Mouse (Mus musculus) liver, embryonic 12.5 days (tissue): Measurements from ENCODE around the gene Sun2. TPM values are rescaled to one million over a fixed set of nuclear protein-coding genes. Genes with fewer than 3 reads are reported as not detected.
A peak's percentile ranks its signal among the peaks of the same experiment; 100 is the strongest.

ENCODE experiments used
- ATAC-seq: fragments of 200-750 bp; cut with Nextera tagmentation; 2 replicates; pipeline ENCODE4 v1.8.0; 2017; ENCODE audit warnings: moderate number of reproducible peaks, mild to moderate bottlenecking, moderate library complexity
- H3K27ac ChIP-seq: fragments of 300-500 bp; sonication (generic); 2 replicates; pipeline ENCODE4 v1.5.1; 2016; ENCODE audit warnings: mild to moderate bottlenecking
- H3K27me3 ChIP-seq: fragments of 300-500 bp; sonication (generic); replicated peaks from 2 replicates; pipeline ENCODE4 v1.6.1; 2016; ENCODE audit warnings: mild to moderate bottlenecking, moderate library complexity
- H3K36me3 ChIP-seq: fragments of 300-500 bp; sonication (generic); 2 replicates; pipeline ENCODE4 v1.6.1; 2016; ENCODE audit warnings: mild to moderate bottlenecking, moderate library complexity
- H3K4me1 ChIP-seq: fragments of 300-500 bp; sonication (generic); 2 replicates; pipeline ENCODE4 v1.6.1; 2016
- H3K4me2 ChIP-seq: fragments of 300-500 bp; sonication (generic); 2 replicates; pipeline ENCODE4 v1.6.1; 2016; ENCODE audit warnings: mild to moderate bottlenecking, moderate library complexity
- H3K4me3 ChIP-seq: fragments of 300-500 bp; sonication (generic); 2 replicates; pipeline ENCODE4 v1.5.1; 2016; ENCODE audit warnings: mild to moderate bottlenecking, moderate library complexity
- H3K9ac ChIP-seq: fragments of 300-500 bp; sonication (generic); 2 replicates; pipeline ENCODE4 v1.6.1; 2016; ENCODE audit warnings: mild to moderate bottlenecking, moderate library complexity
- H3K9me3 ChIP-seq: fragments of 300-500 bp; sonication (generic); replicated peaks from 2 replicates; pipeline ENCODE4 v1.6.1; 2016; ENCODE audit warnings: mild to moderate bottlenecking, moderate library complexity
- WGBS: fragments of 180-500 bp; shearing (Covaris S2); methylation state at CpG from one replicate; pipeline ENCODE4 v1.1.7; 2016; ENCODE audit not compliant: insufficient replicate concordance; 5-methylcytosine and 5-hydroxymethylcytosine counted together
- polyA plus RNA-seq: library from polyadenylated mRNA; unstranded; fragments of >200 nt; fragmentation: Nextera tagmentation; extraction: Ambion mirVana; gene quantifications from 2 replicates; pipeline ENCODE4 v1.2.1, GENCODE M21; 2016

Gene Sun2
- polyA plus RNA-seq, 1 experiment from 2014 or later = 2.9 TPM

- 47% methylated on average over 4 of the region's 4 CpGs for WGBS
- Histone ChIP-seq H3K36me3 (no peaks in the 10 kb centered on the region), H3K4me1 (no peaks in the 10 kb centered on the region; the same call in 1 of the 2 replicates), H3K9me3 (no peaks in the 10 kb centered on the region), H3K4me2 (no peak overlapping the region), H3K27ac (no peak overlapping the region), H3K27me3 (no peaks in the 10 kb centered on the region), H3K4me3 (no peak overlapping the region), H3K9ac (no peak overlapping the region)
- ATAC-seq = no peak
These were observed 11.5 kb upstream of the Sun2 start for GRCm38 (mm10) chr15:79753873-79754272.

GRCm38 (mm10) chr15:79753420-79753752, 11.1 kb upstream of the Sun2 start:
- no peaks in the 10 kb centered on the region for H3K27me3 ChIP-seq
- H3K4me1 ChIP-seq = no peaks in the 10 kb centered on the region; the same call in 1 of the 2 replicates
- no peaks in the 10 kb centered on the region for H3K36me3 ChIP-seq
- WGBS = 77% methylated on average over 3 of the region's 3 CpGs
- H3K4me3 ChIP-seq = no peak overlapping the region
- H3K9ac ChIP-seq = no peak overlapping the region
- ATAC-seq = no peak
- no peak overlapping the region for H3K4me2 ChIP-seq
- H3K27ac ChIP-seq = no peak overlapping the region
- no peaks in the 10 kb centered on the region for H3K9me3 ChIP-seq

GRCm38 (mm10) chr15:79752742-79753419, 10.5 kb upstream of the Sun2 start:
- no peak overlapping the region for H3K27ac ChIP-seq
- H3K27me3 ChIP-seq = 0 out of 2 replicates have a peak, but pooled peaks cover 3% of the 10 kb centered on the region
- H3K4me1 ChIP-seq = no peaks in the 10 kb centered on the region; the same call in 1 of the 2 replicates
- no peaks in the 10 kb centered on the region for H3K9me3 ChIP-seq
- no peak overlapping the region for H3K9ac ChIP-seq
- no peak for ATAC-seq
- no peak overlapping the region for H3K4me3 ChIP-seq
- 20% methylated on average over 11 of the region's 11 CpGs for WGBS
- no peaks in the 10 kb centered on the region for H3K36me3 ChIP-seq
- H3K4me2 ChIP-seq = no peak overlapping the region

GRCm38 (mm10) chr15:79751772-79752171, 9.4 kb upstream of the Sun2 start:
- Histone ChIP-seq H3K9ac (no peak overlapping the region), H3K4me2 (no peak overlapping the region), H3K27ac (no peak overlapping the region), H3K4me1 (no peaks in the 10 kb centered on the region; the same call in 1 of the 2 replicates), H3K36me3 (no peaks in the 10 kb centered on the region), H3K4me3 (no peak overlapping the region), H3K9me3 (no peaks in the 10 kb centered on the region), H3K27me3 (0 out of 2 replicates have a peak, but pooled peaks cover 3% of the 10 kb centered on the region)
- 67% methylated on average over 17 of the region's 17 CpGs for WGBS
- ATAC-seq = no peak

- no peak overlapping the region for H3K4me3 ChIP-seq
- no peak overlapping the region for H3K27ac ChIP-seq
- no peak for ATAC-seq
- WGBS = 74% methylated on average over 8 of the region's 8 CpGs
- H3K36me3 ChIP-seq = no peaks in the 10 kb centered on the region
- H3K27me3 ChIP-seq = 0 out of 2 replicates have a peak, but pooled peaks cover 3% of the 10 kb centered on the region
- no peak overlapping the region for H3K9ac ChIP-seq
- no peak overlapping the region for H3K4me2 ChIP-seq
- H3K9me3 ChIP-seq = no peaks in the 10 kb centered on the region
- H3K4me1 ChIP-seq = no peaks in the 10 kb centered on the region; the same call in 1 of the 2 replicates
These were observed 7.9 kb upstream of the Sun2 start for GRCm38 (mm10) chr15:79750266-79750665.

GRCm38 (mm10) chr15:79749162-79749561, 6.8 kb upstream of the Sun2 start:
- Histone ChIP-seq H3K36me3 (no peaks in the 10 kb centered on the region), H3K9ac (no peak overlapping the region), H3K4me3 (no peak overlapping the region), H3K4me2 (no peak overlapping the region), H3K27ac (no peak overlapping the region), H3K27me3 (0 out of 2 replicates have a peak, but pooled peaks cover 4% of the 10 kb centered on the region), H3K4me1 (no peaks in the 10 kb centered on the region; the same call in 1 of the 2 replicates), H3K9me3 (no peaks in the 10 kb centered on the region)
- WGBS = 73% methylated on average over 7 of the region's 7 CpGs
- no peak for ATAC-seq

GRCm38 (mm10) chr15:79747998-79748397, 5.7 kb upstream of the Sun2 start:
- Histone ChIP-seq H3K4me1 (peaks cover 4% of the 10 kb centered on the region), H3K4me2 (no peak overlapping the region), H3K9me3 (no peaks in the 10 kb centered on the region), H3K9ac (no peak overlapping the region), H3K36me3 (no peaks in the 10 kb centered on the region), H3K27me3 (0 out of 2 replicates have a peak, but pooled peaks cover 6% of the 10 kb centered on the region), H3K27ac (no peak overlapping the region), H3K4me3 (no peak overlapping the region)
- no peak for ATAC-seq
- WGBS = 57% methylated on average over 11 of the region's 11 CpGs

- no peaks in the 10 kb centered on the region for H3K36me3 ChIP-seq
- H3K4me2 ChIP-seq = no peak overlapping the region
- H3K4me1 ChIP-seq = peaks cover 18% of the 10 kb centered on the region
- no peak for ATAC-seq
- WGBS = 58% methylated on average over 5 of the region's 5 CpGs
- H3K27ac ChIP-seq = no peak overlapping the region
- no peak overlapping the region for H3K9ac ChIP-seq
- no peaks in the 10 kb centered on the region for H3K9me3 ChIP-seq
- 0 out of 2 replicates have a peak, but pooled peaks cover 6% of the 10 kb centered on the region for H3K27me3 ChIP-seq
- no peak overlapping the region for H3K4me3 ChIP-seq
These were observed 3.5 kb upstream of the Sun2 start for GRCm38 (mm10) chr15:79745883-79746282.

- WGBS = 83% methylated on average over 10 of the region's 10 CpGs
- Histone ChIP-seq H3K27me3 (0 out of 2 replicates have a peak, but pooled peaks cover 6% of the 10 kb centered on the region), H3K9ac (no peak overlapping the region), H3K4me2 (no peak overlapping the region), H3K36me3 (no peaks in the 10 kb centered on the region), H3K4me1 (peaks cover 24% of the 10 kb centered on the region), H3K27ac (no peak overlapping the region), H3K9me3 (no peaks in the 10 kb centered on the region), H3K4me3 (no peak overlapping the region)
- no peak for ATAC-seq
These were observed 3.0 kb upstream of the Sun2 start for GRCm38 (mm10) chr15:79745312-79745711.

GRCm38 (mm10) chr15:79744742-79745141, 2.4 kb upstream of the Sun2 start:
- WGBS = 75% methylated on average over 8 of the region's 8 CpGs
- H3K4me2 ChIP-seq = no peak overlapping the region

GRCm38 (mm10) chr15:79744001-79744400, 1.7 kb upstream of the Sun2 start:
- Histone ChIP-seq H3K9ac (no peak overlapping the region), H3K9me3 (no peaks in the 10 kb centered on the region), H3K4me1 (peaks cover 35% of the 10 kb centered on the region), H3K4me2 (no peak overlapping the region), H3K27me3 (0 out of 2 replicates have a peak, but pooled peaks cover 6% of the 10 kb centered on the region), H3K36me3 (peaks cover 6% of the 10 kb centered on the region), H3K27ac (no peak overlapping the region), H3K4me3 (no peak overlapping the region)
- 87% methylated on average over 11 of the region's 11 CpGs for WGBS
- no peak for ATAC-seq

More at GRCm38 (mm10) chr15:79744742-79745141, 2.4 kb upstream of the Sun2 start:
- Histone ChIP-seq H3K9me3 (no peaks in the 10 kb centered on the region), H3K27me3 (0 out of 2 replicates have a peak, but pooled peaks cover 6% of the 10 kb centered on the region), H3K4me3 (no peak overlapping the region), H3K36me3 (no peaks in the 10 kb centered on the region), H3K27ac (no peak overlapping the region), H3K9ac (no peak overlapping the region), H3K4me1 (peaks cover 29% of the 10 kb centered on the region)
- ATAC-seq = no peak

- ATAC-seq = no peak
- H3K27ac ChIP-seq = peak overlapping the region; percentile 75
- under 1% methylated on average over 23 of the region's 23 CpGs for WGBS
These were observed 329 bp upstream of the Sun2 start for GRCm38 (mm10) chr15:79742706-79743023.

More at GRCm38 (mm10) chr15:79742706-79743023, 329 bp upstream of the Sun2 start:
- peak overlapping the region; percentile 90 for H3K9ac ChIP-seq
- H3K36me3 ChIP-seq = peaks cover 19% of the 10 kb centered on the region
- peak overlapping the region; percentile 98 for H3K4me2 ChIP-seq
- peaks cover 35% of the 10 kb centered on the region for H3K4me1 ChIP-seq
- H3K4me3 ChIP-seq = peak overlapping the region; percentile 87
- H3K9me3 ChIP-seq = no peaks in the 10 kb centered on the region
- 0 out of 2 replicates have a peak, but pooled peaks cover 3% of the 10 kb centered on the region for H3K27me3 ChIP-seq
